Mouse (Mus musculus) liver, postnatal 0 days (tissue): ENCODE data around the gene Pnp. TPM values are rescaled to one million over a fixed set of nuclear protein-coding genes. Genes with fewer than 3 reads are reported as not detected.

Source experiments
- ATAC-seq: fragments of 200-750 bp; cut with Nextera tagmentation; 2 replicates; pipeline ENCODE4 v1.8.0; 2017; ENCODE audit warnings: mild to moderate bottlenecking, moderate library complexity
- DNase-seq: peaks from one replicate; pipeline ENCODE4 v3.0.0-alpha.2; 2016
- H3K27ac ChIP-seq: fragments of 300-500 bp; sonication (generic); 2 replicates; pipeline ENCODE4 v1.5.1; 2014; ENCODE audit warnings: antibody characterized with exemption, moderate library complexity, mild to moderate bottlenecking, low read depth
- H3K27me3 ChIP-seq: fragments of 300-500 bp; sonication (generic); 2 replicates; pipeline ENCODE4 v1.6.1; 2014; ENCODE audit warnings: low read length, control low read depth, mixed read lengths; ENCODE audit not compliant: insufficient read depth
- H3K36me3 ChIP-seq: fragments of 300-500 bp; sonication (generic); replicated peaks from 2 replicates; pipeline ENCODE4 v1.6.1; 2014; ENCODE audit warnings: mild to moderate bottlenecking, control low read depth, low read length, moderate library complexity, mixed read lengths; ENCODE audit not compliant: insufficient read depth
- H3K4me1 ChIP-seq: fragments of 300-500 bp; sonication (generic); 2 replicates; pipeline ENCODE4 v1.6.1; 2014; ENCODE audit warnings: antibody characterized with exemption, mild to moderate bottlenecking, control low read depth; ENCODE audit not compliant: insufficient read depth
- H3K4me2 ChIP-seq: fragments of 300-500 bp; sonication (generic); 2 replicates; pipeline ENCODE4 v1.6.1; 2014; ENCODE audit warnings: low read depth, mild to moderate bottlenecking, low read length, moderate library complexity, mixed read lengths
- H3K4me3 ChIP-seq: fragments of 300-500 bp; sonication (generic); 2 replicates; pipeline ENCODE4 v1.5.1; 2014; ENCODE audit warnings: low read depth, low read length
- H3K9ac ChIP-seq: fragments of 300-500 bp; sonication (generic); replicated peaks from 2 replicates; pipeline ENCODE4 v1.6.1; 2014; ENCODE audit warnings: mild to moderate bottlenecking, moderate library complexity
- H3K9me3 ChIP-seq: fragments of 300-500 bp; sonication (generic); 2 replicates; pipeline ENCODE4 v1.6.1; 2016; ENCODE audit warnings: mild to moderate bottlenecking, control low read depth, low read length, mixed read lengths
- CTCF ChIP-seq: sonication (generic); IDR thresholded peaks from 2 replicates; pipeline ENCODE4 v1.5.1; 2016; ENCODE audit warnings: antibody characterized with exemption, low read depth
- EP300 ChIP-seq: IDR thresholded peaks from 2 replicates; pipeline ENCODE4 v1.6.1; 2016; ENCODE audit warnings: antibody characterized with exemption, low read depth, mild to moderate bottlenecking
- WGBS: fragments of 180-500 bp; shearing (Covaris S2); extraction: QIAGEN DNeasy Blood & Tissue Kit; methylation state at CpG from one replicate; pipeline ENCODE4 v1.1.7; 2014; ENCODE audit not compliant: insufficient replicate concordance; 5-methylcytosine and 5-hydroxymethylcytosine counted together
- polyA plus RNA-seq: library from polyadenylated mRNA; unstranded; fragments of >200 nt; fragmentation: Nextera tagmentation; extraction: Ambion mirVana; gene quantifications from 2 replicates; pipeline ENCODE4 v1.2.1, GENCODE M21; 2015

Gene Pnp
- polyA plus RNA-seq, 1 experiment from 2014 or later, result 66.4 TPM

GRCm38 (mm10) chr14:50929951-50930350 lies 931 bp upstream of the Pnp start:
- peak overlapping the region; percentile 96 for H3K9ac ChIP-seq
- H3K4me3 ChIP-seq, result peak overlapping the region; percentile 89
- TF ChIP-seq EP300 (no peak), CTCF (no peak)
- peaks cover 21% of the 10 kb centered on the region for H3K4me1 ChIP-seq
- H3K36me3 ChIP-seq, result peaks cover 35% of the 10 kb centered on the region
- DNase-seq (no peak), ATAC-seq (no peak)
- no peaks in the 10 kb centered on the region for H3K9me3 ChIP-seq
- peak overlapping the region; percentile 99 for H3K27ac ChIP-seq
- peak overlapping the region; percentile 84 for H3K4me2 ChIP-seq
- WGBS, result 8% methylated on average over 10 of the region's 10 CpGs
- H3K27me3 ChIP-seq, result no peaks in the 10 kb centered on the region

GRCm38 (mm10) chr14:50930377-50930753 lies 517 bp upstream of the Pnp start:
- Histone ChIP-seq H3K9ac (peak overlapping the region; percentile 96), H3K4me3 (peak overlapping the region; percentile 89), H3K9me3 (no peaks in the 10 kb centered on the region), H3K27me3 (no peaks in the 10 kb centered on the region), H3K36me3 (peaks cover 35% of the 10 kb centered on the region), H3K27ac (peak overlapping the region; percentile 99), H3K4me1 (peaks cover 20% of the 10 kb centered on the region), H3K4me2 (peak overlapping the region; percentile 84)
- TF ChIP-seq EP300, result no peak
- no peak for TF ChIP-seq CTCF
- peak; percentile 84 for DNase-seq
- WGBS, result 0% methylated on average over 38 of the region's 38 CpGs
- ATAC-seq, result peak; percentile 64

GRCm38 (mm10) chr14:50931493-50932020 lies 675 bp downstream of the Pnp start:
- WGBS, result 14% methylated on average over 12 of the region's 12 CpGs
- peak overlapping the region; percentile 89 for H3K4me3 ChIP-seq
- no peak for DNase-seq
- H3K27me3 ChIP-seq, result no peaks in the 10 kb centered on the region
- H3K36me3 ChIP-seq, result peaks cover 29% of the 10 kb centered on the region
- H3K4me1 ChIP-seq, result peaks cover 20% of the 10 kb centered on the region
- peak overlapping the region; percentile 84 for H3K4me2 ChIP-seq
- H3K27ac ChIP-seq, result peak overlapping the region; percentile 84
- peak overlapping the region; percentile 61 for H3K9ac ChIP-seq
- TF ChIP-seq CTCF (no peak), EP300 (no peak; the same call in 1 of the 2 replicates)
- no peaks in the 10 kb centered on the region for H3K9me3 ChIP-seq
- ATAC-seq, result no peak

GRCm38 (mm10) chr14:50936649-50937048 lies 5.8 kb downstream of the Pnp start:
- no peak overlapping the region for H3K27ac ChIP-seq
- WGBS, result 47% methylated on average over 1 of the region's 1 CpGs
- H3K4me1 ChIP-seq, result peaks cover 5% of the 10 kb centered on the region
- no peaks in the 10 kb centered on the region for H3K9me3 ChIP-seq
- H3K9ac ChIP-seq, result no peak overlapping the region
- ATAC-seq (no peak), DNase-seq (no peak)
- H3K4me2 ChIP-seq, result no peak overlapping the region
- H3K27me3 ChIP-seq, result no peaks in the 10 kb centered on the region
- TF ChIP-seq EP300 (no peak), CTCF (no peak)
- H3K4me3 ChIP-seq, result no peak overlapping the region
- H3K36me3 ChIP-seq, result no peaks in the 10 kb centered on the region

GRCm38 (mm10) chr14:50938119-50938908 lies 7.4 kb downstream of the Pnp start:
- H3K36me3 ChIP-seq, result no peaks in the 10 kb centered on the region
- DNase-seq, result no peak
- no peak overlapping the region for H3K9ac ChIP-seq
- H3K4me3 ChIP-seq, result 0 out of 2 replicates have a peak overlapping the region, but pooled peaks have one; percentile 6
- H3K4me1 ChIP-seq, result no peaks in the 10 kb centered on the region
- no peaks in the 10 kb centered on the region for H3K27me3 ChIP-seq
- no peak overlapping the region for H3K27ac ChIP-seq
- no peak for ATAC-seq
- peak overlapping the region; percentile 18; the same call in 1 of the 2 replicates for H3K4me2 ChIP-seq
- WGBS, result 71% methylated on average over 3 of the region's 3 CpGs
- no peak for TF ChIP-seq CTCF
- no peak for TF ChIP-seq EP300
- no peaks in the 10 kb centered on the region for H3K9me3 ChIP-seq

- Histone ChIP-seq H3K9me3 (no peaks in the 10 kb centered on the region), H3K4me3 (0 out of 2 replicates have a peak overlapping the region, but pooled peaks have one; percentile 6), H3K27me3 (no peaks in the 10 kb centered on the region), H3K4me1 (no peaks in the 10 kb centered on the region; the same call in 1 of the 2 replicates), H3K9ac (no peak overlapping the region), H3K4me2 (peak overlapping the region; percentile 18; the same call in 1 of the 2 replicates), H3K36me3 (no peaks in the 10 kb centered on the region), H3K27ac (no peak overlapping the region)
- no peak for TF ChIP-seq EP300
- no peak for TF ChIP-seq CTCF
- 12% methylated on average over 2 of the region's 2 CpGs for WGBS
- ATAC-seq, result no peak
- DNase-seq, result no peak
These were observed 8.1 kb downstream of the Pnp start for GRCm38 (mm10) chr14:50938940-50939339.
